Mouse (Mus musculus): ENCODE data around the gene Olfr370.
"Not testable (repeated sequence)": the region's sequence is repeated elsewhere in the genome, so short reads cannot be mapped to it uniquely, and the experiment has no call there.

Gene Olfr370

DNA sequence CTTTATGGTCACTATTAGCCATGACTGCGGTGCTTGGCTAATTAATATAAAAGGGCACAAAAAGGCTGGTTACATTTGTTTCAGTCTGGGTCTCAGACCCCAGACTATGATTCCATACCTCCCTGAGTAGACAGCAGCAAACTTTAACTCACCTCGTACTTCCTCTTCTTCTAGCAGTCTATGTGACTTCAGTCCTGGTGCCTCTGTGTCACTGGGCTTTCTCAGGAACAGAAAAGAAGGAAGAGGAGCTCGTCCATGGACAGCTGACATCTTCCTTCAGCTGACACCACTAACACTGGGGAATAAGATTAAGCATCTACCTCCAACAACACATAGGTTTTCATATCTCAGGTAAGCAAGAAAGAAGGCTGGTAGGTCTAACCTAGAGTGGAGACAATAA, at the start of gene Olfr370:
Gene Olfr370 (plus strand): TSS at position 45 of the 400 bp plus-strand sequence.
- DNase-seq (ENCODE audit: extremely low spot score), result no peak

DNA sequence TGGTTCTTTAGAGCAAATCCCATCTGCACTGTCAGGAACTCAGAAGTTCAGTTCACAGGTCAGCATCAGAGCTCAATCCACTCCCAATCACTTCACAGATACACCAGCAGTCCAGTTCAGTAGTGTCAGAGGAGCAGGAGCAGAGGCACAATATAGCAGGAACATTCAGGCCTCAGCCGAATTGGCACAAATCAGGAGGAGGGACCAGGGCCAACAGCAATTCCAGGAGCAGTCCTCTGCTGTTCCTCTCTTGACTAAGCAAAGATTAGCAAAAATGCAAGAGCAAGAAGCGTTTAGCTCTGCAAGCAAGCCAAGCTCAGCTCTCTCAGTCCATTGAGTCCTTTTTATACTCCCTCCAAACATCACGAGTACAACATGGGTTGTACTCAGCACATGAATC, 23.9 kb upstream of the Olfr370 start:
- no peak for DNase-seq (ENCODE audit: extremely low spot score)

DNA sequence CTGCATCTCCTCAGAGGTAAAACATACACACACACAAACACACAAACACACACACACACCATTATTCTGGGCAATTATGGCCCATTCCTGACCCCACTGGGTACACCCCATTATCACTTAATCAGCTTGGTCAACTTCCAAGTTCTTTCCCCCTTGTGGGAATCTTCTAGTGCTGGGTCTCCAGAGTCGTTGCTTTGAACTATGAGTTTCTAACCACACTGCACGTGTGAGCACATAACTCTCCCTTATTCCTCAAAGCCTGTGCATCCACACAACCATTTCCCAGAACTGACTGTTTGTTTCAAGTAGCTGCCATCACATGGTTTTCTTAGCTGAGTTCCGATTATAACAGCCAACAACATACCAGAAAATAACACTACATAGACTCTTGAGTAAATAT, 15.1 kb upstream of the Olfr370 start:
- no peak for DNase-seq (ENCODE audit: extremely low spot score)

DNA sequence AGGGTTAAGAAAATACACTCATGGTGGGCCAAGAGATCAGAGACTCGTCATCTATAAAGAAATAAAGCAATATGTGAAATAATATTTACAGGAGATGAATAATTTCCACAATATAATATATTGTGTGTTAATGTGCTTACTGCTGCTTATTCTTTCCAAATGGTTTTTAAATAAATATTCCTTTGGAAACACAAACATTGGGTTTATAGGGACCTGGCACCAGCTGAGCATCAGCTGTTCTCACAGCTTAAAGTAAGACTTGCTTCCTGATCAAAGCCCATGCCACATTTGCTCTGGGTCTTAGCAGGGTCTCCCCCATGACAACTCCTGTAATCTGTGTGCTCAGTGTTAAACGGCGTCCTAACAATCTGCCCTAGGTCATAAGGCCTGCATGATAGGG, 14.7 kb upstream of the Olfr370 start:
- DNase-seq (ENCODE audit: extremely low spot score), result not testable (repeated sequence)

DNA sequence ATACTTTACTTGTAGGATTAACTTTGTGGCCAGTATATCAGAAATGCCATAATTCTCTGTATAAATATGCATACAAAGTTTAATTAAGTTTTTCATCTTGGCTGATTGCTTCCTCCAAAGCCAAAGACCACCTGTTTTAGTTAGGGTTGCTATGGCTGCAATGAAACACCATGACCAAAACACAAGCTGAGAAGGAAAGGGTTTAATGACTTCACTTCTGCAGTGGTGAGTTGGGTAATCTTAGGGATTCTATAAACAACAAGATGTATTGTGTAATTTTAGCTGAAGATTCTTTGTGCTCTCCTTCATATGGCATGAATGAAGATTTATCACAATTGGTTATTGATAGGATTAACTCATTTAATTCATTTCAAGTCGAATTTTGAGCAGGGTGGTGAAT, 14.3 kb upstream of the Olfr370 start:
- DNase-seq (ENCODE audit: extremely low spot score), result no peak

DNA sequence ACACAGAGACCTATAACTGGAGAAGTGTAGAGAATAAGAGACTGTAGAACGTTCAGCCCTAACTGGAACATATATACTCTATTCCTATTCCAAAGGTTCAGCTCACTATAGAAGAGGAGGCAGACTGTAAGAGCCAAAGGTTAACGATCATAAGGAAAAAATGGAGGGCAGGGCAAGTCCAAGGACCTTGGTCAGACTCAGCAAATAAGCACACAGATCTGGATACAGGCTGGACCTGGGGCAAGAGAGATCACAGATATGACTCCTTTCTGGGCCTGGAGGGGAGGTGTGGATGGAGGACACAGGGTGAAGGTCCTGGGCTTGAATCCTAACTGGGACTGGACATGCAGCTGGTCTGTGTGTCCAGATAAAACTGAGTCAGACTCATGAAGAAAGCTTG, 778 bp upstream of the Olfr370 start:
- no peak for DNase-seq (ENCODE audit: extremely low spot score)

DNA sequence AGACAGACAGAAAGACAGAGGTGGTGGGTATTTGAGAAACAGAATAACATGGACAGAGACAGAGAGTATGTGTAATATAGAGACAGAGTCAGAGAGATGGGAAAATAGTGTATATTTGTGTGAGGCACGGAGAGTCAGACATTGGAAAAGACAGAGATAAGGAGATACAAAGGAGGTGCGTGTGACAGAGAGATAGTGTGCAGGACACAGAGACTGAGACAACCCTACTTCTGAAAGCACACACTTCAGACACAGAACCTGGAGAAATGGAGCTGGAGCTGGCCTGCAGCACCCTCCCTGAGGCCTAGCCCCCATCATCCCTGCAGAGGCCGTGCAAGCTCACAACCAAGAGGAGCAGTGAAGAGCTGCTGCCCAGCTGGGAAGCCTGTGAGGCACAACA, 27.1 kb downstream of the Olfr370 start:
- no peak for DNase-seq (ENCODE audit: extremely low spot score)

DNA sequence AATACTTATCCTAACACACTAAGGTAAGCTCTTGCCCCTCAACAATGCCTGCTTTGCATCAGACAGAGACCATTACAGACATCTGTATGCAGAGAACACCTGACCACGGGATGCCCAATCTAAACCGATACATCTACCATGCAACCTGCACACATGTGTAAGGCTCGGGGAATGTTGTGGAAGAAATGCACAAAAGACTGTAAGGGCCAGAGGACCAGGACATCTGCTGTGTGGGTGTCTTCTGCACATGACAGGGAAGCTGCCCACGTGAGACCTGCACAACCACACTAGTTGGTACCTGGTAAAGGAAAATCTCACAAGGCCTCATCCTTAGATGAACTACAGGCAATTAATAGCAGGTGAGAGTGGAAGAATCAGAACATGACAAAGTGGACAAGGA, 27.7 kb downstream of the Olfr370 start:
- no peak for DNase-seq (ENCODE audit: extremely low spot score)

DNA sequence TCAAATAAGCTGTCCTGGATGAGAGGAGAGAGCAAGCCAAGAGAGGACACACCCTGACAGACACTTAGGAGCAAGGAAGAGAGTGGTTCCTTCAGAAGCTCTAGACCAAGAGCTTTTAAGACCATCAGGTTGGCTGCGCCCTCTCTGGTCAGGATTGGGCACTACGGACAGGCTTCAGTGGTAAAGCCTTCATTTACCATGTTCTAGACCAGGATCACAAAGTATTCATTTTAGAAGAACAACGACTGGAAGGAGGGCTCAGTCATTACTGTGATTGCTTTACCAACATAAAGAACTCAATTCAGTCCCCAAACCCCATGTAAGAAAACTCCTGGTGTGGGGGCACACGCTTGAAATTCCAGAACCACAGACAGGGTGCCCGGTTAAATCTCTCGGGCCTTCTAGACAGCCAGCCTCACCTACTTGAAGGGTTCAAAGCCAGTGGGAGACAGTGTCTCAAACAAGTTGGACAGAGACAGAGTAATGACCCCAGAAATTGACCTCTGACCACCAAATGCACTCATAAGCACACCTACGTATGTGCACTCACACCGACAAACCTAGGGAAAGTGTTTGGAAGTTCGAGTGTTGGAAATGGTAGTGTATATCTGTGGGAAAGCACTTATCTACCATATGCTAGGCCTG, 30.3 kb downstream of the Olfr370 start:
- no peak for DNase-seq (ENCODE audit: extremely low spot score)

DNA sequence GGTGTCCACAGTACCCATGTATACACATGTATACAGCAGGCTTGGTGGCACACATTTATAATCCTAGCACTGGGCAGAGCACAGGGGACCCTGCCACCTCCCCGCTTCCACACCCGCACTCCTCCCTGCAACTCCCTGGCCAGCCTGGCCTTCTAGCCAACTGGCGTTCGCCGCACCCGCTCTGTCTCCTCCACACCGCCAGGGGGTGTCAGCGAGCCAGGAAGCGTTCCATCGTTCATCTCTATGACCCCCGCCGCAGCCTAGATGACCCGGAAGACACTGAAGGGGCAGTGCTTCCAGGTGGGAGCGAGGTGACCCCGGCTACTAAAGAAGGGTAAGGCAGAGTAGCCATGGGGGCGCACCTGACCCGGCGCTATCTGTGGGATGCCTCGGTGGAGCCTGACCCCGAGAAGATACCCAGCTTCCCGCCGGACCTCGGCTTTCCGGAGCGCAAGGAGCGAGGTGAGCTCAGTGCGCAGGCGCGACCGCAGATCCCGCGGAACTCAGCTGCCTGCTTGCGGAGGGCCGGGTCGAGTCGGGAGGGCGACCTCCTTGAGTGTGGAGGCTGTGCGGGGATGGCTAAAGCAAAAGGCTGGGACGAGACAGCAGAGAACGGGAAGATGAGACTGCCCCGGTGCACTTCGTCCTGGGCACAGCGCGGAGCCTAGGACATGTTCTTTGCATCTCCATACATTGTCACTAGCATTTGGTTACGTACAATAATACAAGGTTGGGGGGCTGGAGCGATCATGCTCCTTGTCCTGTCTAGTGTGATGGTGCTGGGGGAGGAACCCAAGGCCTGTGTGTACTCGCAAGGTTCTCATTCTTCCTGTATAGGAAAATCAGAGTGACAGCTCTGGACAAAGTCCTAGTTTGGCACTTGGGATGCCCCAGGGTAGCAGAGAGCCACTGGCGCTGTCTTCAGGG, 31.2 kb downstream of the Olfr370 start, which contains the start of gene Ndufb7:
Gene Ndufb7 (plus strand): TSS at position 203 of the 927 bp plus-strand sequence.
- peak; percentile 97 for DNase-seq (ENCODE audit: extremely low spot score)

DNA sequence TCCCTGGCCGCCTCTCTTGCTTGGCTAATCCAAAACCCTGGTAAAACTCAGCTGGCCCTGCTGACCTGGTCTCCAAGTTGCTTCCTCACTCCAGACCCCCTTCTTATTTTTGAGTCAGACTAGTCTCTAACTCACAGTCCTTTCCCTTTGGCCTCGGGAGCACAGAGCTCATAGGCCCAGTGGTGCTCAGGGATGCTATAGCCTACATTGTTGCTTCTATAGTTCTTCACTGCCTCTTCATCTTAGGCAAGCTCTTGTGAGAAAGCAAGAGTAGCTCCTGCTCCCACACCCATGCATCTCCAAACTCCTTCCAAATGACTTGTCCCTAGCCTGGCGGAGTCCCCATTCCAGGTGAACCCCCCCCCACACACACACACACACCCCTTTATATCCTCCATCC, 32.1 kb downstream of the Olfr370 start:
- DNase-seq (ENCODE audit: extremely low spot score), result no peak

DNA sequence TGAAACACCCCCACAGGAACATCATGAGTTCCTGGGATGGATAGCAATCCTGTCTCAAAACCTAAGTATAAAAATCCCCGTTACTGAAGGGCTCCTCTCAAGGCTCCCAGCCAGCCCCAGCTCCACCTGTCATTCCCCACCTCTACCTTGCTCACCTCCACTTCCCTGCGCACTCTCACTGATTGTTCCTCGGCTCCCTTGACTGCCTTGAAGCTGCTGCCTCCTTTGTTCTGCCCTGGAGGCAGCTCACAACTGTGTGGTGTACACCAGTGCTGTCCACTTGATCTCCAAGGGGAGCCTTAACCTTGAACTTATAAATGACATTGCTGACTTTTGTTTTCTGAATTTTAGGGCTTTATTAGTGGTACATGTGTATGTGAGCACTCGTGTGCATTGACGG, 32.5 kb downstream of the Olfr370 start:
- no peak for DNase-seq (ENCODE audit: extremely low spot score)

DNA sequence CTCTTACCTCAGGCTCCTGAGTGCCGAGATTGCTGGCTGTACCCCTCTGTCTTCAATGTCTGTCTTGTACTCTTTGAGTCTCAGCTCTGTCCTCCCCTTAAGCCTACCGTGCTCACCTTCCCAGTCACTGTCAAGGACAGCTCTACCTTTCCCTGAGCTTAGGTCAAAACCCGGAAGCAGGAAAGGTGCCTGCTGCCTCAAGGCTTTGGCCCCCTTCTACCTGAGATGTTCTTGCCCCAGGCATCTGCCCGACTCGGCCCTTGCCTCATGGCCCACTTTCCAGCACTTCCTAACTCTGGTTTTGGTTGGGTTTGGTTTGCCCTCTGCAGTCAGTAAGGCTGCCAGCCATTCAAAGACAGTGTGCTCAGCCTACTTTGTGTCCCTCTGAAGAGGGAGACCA, 33.2 kb downstream of the Olfr370 start:
- no peak for DNase-seq (ENCODE audit: extremely low spot score)

DNA sequence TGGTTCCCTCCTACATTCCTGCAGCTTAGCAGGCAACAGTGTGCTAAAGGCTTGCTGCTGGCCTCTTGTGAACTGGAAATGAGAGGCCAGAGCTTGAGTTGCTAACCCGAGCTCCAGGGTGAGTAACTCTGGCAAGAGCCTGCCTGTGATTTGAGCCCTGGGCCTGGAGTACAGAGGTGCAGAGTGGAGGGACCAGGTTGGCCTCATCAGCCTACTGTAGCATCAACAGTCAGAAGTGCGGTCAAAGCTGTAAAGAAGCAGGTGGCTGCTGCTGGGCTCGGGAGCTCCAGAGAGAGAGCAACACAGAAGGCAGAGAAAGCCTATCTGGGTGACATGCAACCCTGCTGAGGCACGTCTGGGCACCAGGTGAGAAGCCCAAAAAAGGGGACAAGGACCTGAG, 33.6 kb downstream of the Olfr370 start:
- no peak for DNase-seq (ENCODE audit: extremely low spot score)

DNA sequence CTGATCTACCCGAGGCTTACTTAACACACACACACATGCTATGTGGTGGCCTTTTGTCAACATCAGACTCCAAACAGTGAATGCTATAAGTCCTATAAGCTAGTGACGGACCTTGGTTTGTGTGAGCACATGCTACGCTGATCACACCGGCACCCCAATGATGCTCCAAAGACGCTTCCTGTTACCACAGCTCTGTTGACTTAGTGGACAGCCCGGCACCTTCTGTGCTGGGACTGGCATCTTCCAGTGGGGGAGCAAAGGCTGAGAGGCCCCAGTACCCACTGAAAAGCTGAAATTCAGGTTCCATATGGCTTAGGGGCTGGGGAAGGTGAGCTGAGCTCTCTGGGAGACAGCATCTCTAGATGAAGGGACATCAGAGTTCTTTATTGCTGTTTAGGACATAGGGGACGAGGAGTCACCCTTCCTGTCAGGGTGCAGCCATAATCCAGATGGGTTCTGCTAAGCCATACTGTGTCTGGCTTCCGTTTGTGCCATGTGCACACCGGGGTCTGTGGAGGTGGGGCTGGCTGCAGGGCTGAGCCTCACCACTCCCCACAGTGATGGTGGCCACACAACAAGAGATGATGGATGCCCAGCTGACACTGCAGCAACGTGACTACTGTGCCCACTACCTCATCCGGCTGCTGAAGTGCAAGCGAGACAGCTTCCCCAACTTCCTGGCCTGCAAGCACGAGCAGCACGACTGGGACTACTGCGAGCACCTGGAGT, 34.9 kb downstream of the Olfr370 start:
- no peak for DNase-seq (ENCODE audit: extremely low spot score)

DNA sequence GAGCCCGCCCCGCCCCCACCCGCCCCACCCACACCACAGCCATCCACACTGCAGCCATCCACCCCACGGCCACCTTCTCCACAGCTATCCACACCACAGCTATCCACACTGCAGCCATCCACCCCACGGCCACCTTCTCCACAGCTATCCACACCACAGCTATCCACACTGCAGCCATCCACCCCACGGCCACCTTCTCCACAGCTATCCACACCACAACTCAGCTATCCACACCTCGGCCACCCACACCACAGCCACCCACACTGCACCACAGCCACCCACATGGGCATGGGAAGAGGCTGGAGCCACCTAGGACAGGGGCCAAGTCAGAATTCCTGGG, 35.4 kb downstream of the Olfr370 start:
- DNase-seq (ENCODE audit: extremely low spot score), result not testable (repeated sequence)

DNA sequence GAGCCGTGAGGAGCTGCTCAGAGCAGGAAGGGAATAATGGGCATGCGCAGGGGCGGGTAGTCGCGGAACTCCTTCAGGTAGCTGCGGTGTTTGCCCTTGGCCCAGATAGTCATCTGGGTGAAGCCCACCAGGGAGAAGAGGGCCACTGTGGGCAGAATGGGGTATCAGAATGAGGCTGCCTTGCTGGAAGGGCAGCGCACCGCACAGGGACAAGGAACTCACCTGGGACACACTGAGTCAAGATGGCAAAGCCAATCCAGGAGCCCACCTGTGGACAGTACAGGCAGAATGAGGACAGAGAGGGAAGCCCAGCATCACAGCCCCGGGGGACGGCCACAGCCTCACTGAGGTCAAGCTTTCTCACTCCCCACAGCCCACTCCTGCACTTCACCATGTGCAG, 36.2 kb downstream of the Olfr370 start:
- DNase-seq (ENCODE audit: extremely low spot score), result no peak

DNA sequence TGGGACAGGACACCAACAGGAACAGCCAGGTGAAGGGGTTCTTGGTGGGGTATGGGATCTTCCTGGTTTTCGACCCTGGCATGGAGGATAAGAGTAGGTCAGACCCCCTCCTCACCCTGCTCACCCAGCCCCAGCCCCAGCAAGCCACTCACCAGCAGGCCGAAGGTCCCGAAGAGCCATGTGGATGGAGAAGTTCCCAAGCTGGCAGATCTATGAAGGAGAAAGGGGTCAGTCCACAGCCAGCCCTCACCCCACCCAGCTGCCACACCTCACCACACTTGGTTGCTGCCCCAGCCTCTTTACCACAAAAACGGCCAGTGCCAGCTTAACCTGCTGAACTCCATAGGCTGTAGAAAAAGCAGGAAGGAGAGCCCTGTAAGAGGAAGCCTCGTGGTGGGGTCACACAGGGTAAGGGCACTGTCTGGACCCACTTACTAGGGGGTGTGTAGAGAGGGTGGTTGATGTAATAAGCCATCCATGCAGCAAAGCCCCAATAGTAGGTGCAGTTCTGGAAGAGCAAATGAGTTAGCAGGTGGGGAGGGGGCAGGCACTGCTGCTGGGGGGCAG, 36.7 kb downstream of the Olfr370 start:
- DNase-seq (ENCODE audit: extremely low spot score), result no peak

DNA sequence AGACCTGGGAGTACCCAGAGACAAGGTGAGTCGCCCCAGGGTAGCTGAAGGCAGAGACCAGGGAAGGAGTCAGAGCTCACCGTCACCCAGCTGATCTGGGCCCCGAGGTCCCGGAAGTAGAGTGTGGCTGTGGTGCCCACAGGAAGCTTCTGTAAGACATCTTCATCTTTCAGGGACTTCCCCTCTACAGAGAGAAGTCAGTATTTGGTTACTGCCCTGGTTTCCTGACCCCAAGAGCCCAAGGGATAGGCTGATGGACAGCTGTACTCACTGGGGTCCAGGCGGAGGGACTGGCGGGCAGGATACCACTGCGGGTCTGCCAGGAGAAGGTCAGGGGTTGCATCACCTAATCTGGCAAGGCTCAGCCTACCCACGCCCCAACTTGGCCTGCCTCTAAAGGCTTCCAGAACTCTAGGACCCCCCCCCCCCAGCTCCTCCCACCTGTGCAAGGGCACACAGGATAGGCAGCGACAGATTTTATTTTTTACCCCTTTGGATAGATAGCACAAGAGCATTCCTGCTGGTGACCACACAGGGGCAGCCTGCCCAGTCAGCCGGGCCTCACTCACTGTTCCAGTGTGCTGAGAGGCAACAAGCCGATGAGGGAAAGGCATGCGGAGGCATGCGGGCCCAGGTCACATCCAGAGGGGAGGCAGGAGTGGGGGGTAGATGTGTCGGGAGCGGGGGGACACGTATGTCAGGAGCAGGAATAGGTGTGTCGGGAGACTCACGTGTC, 37.7 kb downstream of the Olfr370 start:
- no peak for DNase-seq (ENCODE audit: extremely low spot score)

DNA sequence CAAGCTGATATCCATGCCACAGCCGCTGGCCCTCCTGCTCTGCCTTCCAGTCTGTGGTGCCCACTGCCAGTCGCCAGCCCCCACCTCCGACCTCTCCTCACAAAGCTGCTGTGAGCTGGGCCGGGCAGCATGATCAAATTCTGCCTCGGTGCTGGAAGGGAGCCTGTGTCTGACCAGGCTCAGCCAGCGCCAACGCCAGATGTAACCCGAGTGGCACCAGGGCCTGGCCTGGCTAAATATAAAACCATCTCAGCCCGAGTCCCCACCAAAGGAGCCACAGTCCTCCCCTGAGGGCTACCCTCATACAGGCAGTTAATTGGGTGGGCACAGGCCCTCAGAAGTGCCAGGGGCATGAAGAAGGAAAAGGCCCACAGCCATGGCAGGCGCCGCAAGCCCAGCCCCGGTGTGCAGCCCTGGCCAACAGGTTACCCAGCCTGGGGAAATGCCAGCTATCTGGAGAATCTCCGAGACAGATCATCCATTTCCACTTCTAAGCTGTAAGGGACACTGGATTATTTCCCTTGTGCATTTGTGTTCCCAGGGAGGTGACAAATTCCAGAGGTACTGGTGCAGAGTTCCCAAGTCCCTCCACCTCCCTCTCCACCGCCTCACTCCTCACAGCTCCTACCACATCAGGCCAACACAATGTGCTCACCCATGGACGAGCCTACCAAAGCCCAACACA, 39.2 kb downstream of the Olfr370 start:
- DNase-seq (ENCODE audit: extremely low spot score), result no peak

All from embryo, embryonic 9.5 days (tissue).